Comparison of ENCODE assay signal across 9 mouse cellular contexts in genomic region chr19:27581362-27582110, GRCm38 (mm10).
DNase-seq lines count a peak whose midpoint lies in the region; ATAC-seq lines count a peak whose summit lies in the region.
"Had no signal": no experiment of that assay in that cellular context is flagged by ENCODE, and none has a peak within 500 bp of the region (broad histone marks: within the 10 kb centered on the region; RNA-seq: fewer than 3 reads in every experiment).

No protein-coding gene starts in this region.

- H3K9ac ChIP-seq in heart, embryonic 12.5 days, result no peak overlapping the region
- H3K9ac ChIP-seq in lung, embryonic 16.5 days (ENCODE audit: low read length), result no peak overlapping the region

- H3K4me3 ChIP-seq in heart, embryonic 12.5 days, result no peak overlapping the region
- no peak overlapping the region for H3K4me3 ChIP-seq in lung, embryonic 16.5 days (ENCODE audit: low read length)

- peak overlapping the region; percentile 42 for H3K27ac ChIP-seq in heart, embryonic 12.5 days (ENCODE audit: poor library complexity, severe bottlenecking)
- no peak overlapping the region for H3K27ac ChIP-seq in lung, embryonic 16.5 days (ENCODE audit: low read length)

- DNase-seq in heart, adult 8-10 months (ENCODE audit: low spot score), result no peak
- no peak for DNase-seq in lung, postnatal 25 days (ENCODE audit: low spot score)
- DNase-seq in cerebellum, postnatal 36 days, result peak; percentile 22 to 28
- peak; percentile 28 for DNase-seq in lung, postnatal 14 days
- DNase-seq in adrenal gland, postnatal 4 days (ENCODE audit: low spot score in 2 of 2), result no peak
- DNase-seq in kidney, adult 18-20 months, result no peak
- DNase-seq: adrenal gland, postnatal 14 days had no signal

- peak overlapping the region; percentile 53 for H3K4me2 ChIP-seq in heart, embryonic 12.5 days
- H3K4me2 ChIP-seq in lung, embryonic 16.5 days (ENCODE audit: low read depth, low read length), result no peak overlapping the region

- H3K36me3 ChIP-seq in heart, embryonic 12.5 days, result no peaks in the 10 kb centered on the region
- H3K36me3 ChIP-seq in lung, embryonic 16.5 days (ENCODE audit: control insufficient read depth, insufficient read depth, low read length), result no peaks in the 10 kb centered on the region

- H3K9me3 ChIP-seq in heart, embryonic 12.5 days (replicated peaks), result no peaks in the 10 kb centered on the region
- no peaks in the 10 kb centered on the region for H3K9me3 ChIP-seq in lung, embryonic 16.5 days (ENCODE audit: control insufficient read depth, low read length)

- 21% methylated on average over 6 of the region's 6 CpGs for WGBS in heart, embryonic 12.5 days
- 27% methylated on average over 6 of the region's 6 CpGs for WGBS in lung, embryonic 16.5 days

- H3K4me1 ChIP-seq in heart, embryonic 12.5 days (replicated peaks), result peaks cover 23% of the 10 kb centered on the region
- peaks cover 7% of the 10 kb centered on the region for H3K4me1 ChIP-seq in lung, embryonic 16.5 days (replicated peaks; ENCODE audit: control insufficient read depth, insufficient read depth, low read length)

- H3K27me3 ChIP-seq in heart, embryonic 12.5 days (replicated peaks), result no peaks in the 10 kb centered on the region
- no peaks in the 10 kb centered on the region for H3K27me3 ChIP-seq in lung, embryonic 16.5 days (ENCODE audit: control insufficient read depth, insufficient read depth, low read depth, low read length)

- ATAC-seq in heart, embryonic 12.5 days (ENCODE audit: insufficient number of reproducible peaks, low FRiP score), result peak; percentile 39; the same call in 1 of the 2 replicates
- ATAC-seq in lung, embryonic 16.5 days (ENCODE audit: low read depth), result peak; percentile 98

Comparison
In these comparisons a context has a peak if more than half of its experiments do, and no peak if none do; other contexts are left out.
1. DNase-seq: peak in cerebellum, postnatal 36 days (2 of 2) and lung, postnatal 14 days (single experiment); none in heart, adult 8-10 months (single experiment), lung, postnatal 25 days (single experiment), adrenal gland, postnatal 4 days (0 of 2) and kidney, adult 18-20 months (single experiment).